Mouse (Mus musculus) liver, embryonic 15.5 days (tissue): ENCODE results near the gene Slc22a23. TPM values are rescaled to one million over a fixed set of nuclear protein-coding genes. Genes with fewer than 3 reads are reported as not detected.

Source experiments
- ATAC-seq: fragments of 200-750 bp; cut with Nextera tagmentation; 2 replicates; pipeline ENCODE4 v1.8.0; 2017; ENCODE audit warnings: moderate number of reproducible peaks, mild to moderate bottlenecking, moderate library complexity; ENCODE audit not compliant: insufficient read depth
- H3K27ac ChIP-seq: fragments of 300-500 bp; sonication (generic); replicated peaks from 2 replicates; pipeline ENCODE4 v1.5.1; 2015; ENCODE audit warnings: mild to moderate bottlenecking, inconsistent platforms
- H3K27me3 ChIP-seq: fragments of 300-500 bp; sonication (generic); 2 replicates; pipeline ENCODE4 v1.6.1; 2015; ENCODE audit warnings: mild to moderate bottlenecking, inconsistent platforms
- H3K36me3 ChIP-seq: fragments of 300-500 bp; sonication (generic); replicated peaks from 2 replicates; pipeline ENCODE4 v1.6.1; 2015; ENCODE audit warnings: moderate library complexity, mild to moderate bottlenecking, inconsistent platforms
- H3K4me1 ChIP-seq: fragments of 300-500 bp; sonication (generic); replicated peaks from 2 replicates; pipeline ENCODE4 v1.6.1; 2015; ENCODE audit warnings: inconsistent platforms
- H3K4me2 ChIP-seq: fragments of 300-500 bp; sonication (generic); 2 replicates; pipeline ENCODE4 v1.6.1; 2015; ENCODE audit warnings: moderate library complexity, mild to moderate bottlenecking, inconsistent platforms
- H3K4me3 ChIP-seq: fragments of 300-500 bp; sonication (generic); replicated peaks from 2 replicates; pipeline ENCODE4 v1.5.1; 2015; ENCODE audit warnings: mild to moderate bottlenecking, inconsistent platforms
- H3K9ac ChIP-seq: fragments of 300-500 bp; sonication (generic); 2 replicates; pipeline ENCODE4 v1.6.1; 2015; ENCODE audit warnings: moderate library complexity, mild to moderate bottlenecking, inconsistent platforms
- H3K9me3 ChIP-seq: fragments of 300-500 bp; sonication (generic); replicated peaks from 2 replicates; pipeline ENCODE4 v1.6.1; 2016; ENCODE audit warnings: inconsistent platforms
- WGBS: fragments of 180-500 bp; shearing (Covaris S2); methylation state at CpG from one replicate; pipeline ENCODE4 v1.1.7; 2015; ENCODE audit warnings: mixed read lengths; ENCODE audit not compliant: insufficient replicate concordance; 5-methylcytosine and 5-hydroxymethylcytosine counted together
- polyA plus RNA-seq: library from polyadenylated mRNA; unstranded; fragments of >200 nt; fragmentation: Nextera tagmentation; extraction: Ambion mirVana; gene quantifications from 2 replicates; pipeline ENCODE4 v1.2.1, GENCODE M21; 2015

Gene Slc22a23
- polyA plus RNA-seq, 1 experiment from 2014 or later, result 7.4 TPM

DNA sequence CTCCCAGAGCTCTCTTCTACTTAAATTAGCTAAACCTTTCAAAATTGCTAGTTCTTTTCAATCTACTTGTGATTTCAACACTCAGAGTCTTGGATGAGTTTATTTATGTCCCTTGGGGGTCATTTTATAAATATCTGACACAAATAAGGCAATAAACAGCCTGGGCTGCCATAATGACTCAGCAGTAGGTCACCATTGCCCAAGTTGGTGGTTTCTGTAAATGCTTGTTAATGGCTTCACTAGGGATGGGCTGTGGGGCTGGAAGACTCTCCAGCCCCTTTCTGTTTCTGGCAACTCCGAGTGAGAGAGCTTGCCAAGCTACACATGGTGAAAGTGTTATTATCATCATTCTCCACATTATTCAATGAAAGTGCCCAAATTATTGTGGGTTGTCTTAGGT, 20.2 kb upstream of the Slc22a23 start:
- H3K36me3 ChIP-seq, result no peaks in the 10 kb centered on the region
- no peak for ATAC-seq
- no peaks in the 10 kb centered on the region for H3K27me3 ChIP-seq
- H3K4me3 ChIP-seq, result no peak overlapping the region
- WGBS, result 40% methylated on average over 1 of the region's 1 CpGs
- no peak overlapping the region for H3K9ac ChIP-seq
- H3K27ac ChIP-seq, result no peak overlapping the region
- no peak overlapping the region for H3K4me2 ChIP-seq
- no peaks in the 10 kb centered on the region for H3K9me3 ChIP-seq
- no peaks in the 10 kb centered on the region for H3K4me1 ChIP-seq

DNA sequence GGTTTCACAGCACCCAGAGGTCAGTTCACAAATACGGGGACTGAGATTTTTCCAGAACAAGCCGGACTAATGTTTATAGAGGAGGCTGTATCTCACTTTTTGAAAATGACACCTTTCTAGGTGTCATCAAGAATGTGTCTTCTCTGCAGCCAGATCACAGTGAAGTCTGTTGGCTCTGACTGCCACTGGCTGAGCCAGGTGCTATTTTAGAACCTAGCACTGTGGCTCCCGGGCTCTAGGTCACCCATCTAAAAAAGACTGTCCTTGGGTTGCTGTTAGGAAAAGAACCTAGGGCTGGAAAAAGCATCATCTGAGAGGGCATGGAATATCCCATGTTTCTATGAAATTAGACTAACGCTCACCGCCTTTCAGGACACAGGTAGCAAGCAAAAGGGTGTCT, 10.7 kb upstream of the Slc22a23 start:
- H3K4me3 ChIP-seq, result no peak overlapping the region
- H3K9me3 ChIP-seq, result no peaks in the 10 kb centered on the region
- WGBS, result 85% methylated on average over 5 of the region's 5 CpGs
- no peaks in the 10 kb centered on the region for H3K4me1 ChIP-seq
- no peak overlapping the region for H3K9ac ChIP-seq
- no peak overlapping the region for H3K4me2 ChIP-seq
- no peak overlapping the region for H3K27ac ChIP-seq
- no peaks in the 10 kb centered on the region for H3K27me3 ChIP-seq
- H3K36me3 ChIP-seq, result no peaks in the 10 kb centered on the region
- ATAC-seq, result no peak

DNA sequence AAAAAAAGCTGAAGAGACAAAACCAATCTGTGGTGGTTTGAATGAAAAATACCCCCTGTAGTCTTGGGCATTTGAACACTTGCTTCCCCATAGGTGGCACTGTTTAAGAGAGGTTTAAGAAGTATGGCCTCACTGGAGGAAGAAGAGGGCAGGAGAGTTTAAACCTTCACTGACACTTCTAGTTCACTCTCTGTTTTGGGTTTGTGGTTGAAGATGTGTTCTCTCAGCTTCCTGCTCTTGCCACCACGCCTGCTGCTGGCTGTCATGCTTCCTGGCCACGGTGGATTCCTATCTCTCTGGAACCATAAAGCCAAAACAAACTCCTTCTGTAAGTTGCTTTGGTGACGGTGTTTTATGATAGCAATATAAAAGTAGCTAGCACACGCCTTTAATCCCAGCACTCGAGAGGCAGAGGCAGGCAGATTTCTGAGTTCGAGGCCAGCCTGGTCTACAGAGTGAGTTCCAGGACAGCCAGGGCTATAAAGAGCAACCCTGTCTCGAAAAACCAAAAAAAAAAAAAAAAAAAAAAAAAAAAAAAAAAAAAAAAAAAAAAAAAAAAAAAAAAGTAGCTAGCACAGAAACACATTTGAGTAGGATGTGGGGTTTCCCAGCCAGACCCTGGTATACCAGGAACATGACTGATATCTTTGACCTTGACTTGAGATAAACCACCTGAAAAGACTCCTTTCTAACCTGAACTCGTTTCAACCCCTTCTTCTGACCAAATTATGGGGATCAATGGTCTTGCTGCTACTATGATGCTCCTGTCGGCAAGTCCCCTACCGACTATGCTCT, 10.0 kb upstream of the Slc22a23 start:
- H3K27me3 ChIP-seq, result no peaks in the 10 kb centered on the region
- H3K4me1 ChIP-seq, result no peaks in the 10 kb centered on the region
- ATAC-seq, result no peak
- H3K9ac ChIP-seq, result no peak overlapping the region
- H3K4me2 ChIP-seq, result no peak overlapping the region
- no peaks in the 10 kb centered on the region for H3K36me3 ChIP-seq
- no peaks in the 10 kb centered on the region for H3K9me3 ChIP-seq
- WGBS, result 53% methylated on average over 10 of the region's 10 CpGs
- no peak overlapping the region for H3K27ac ChIP-seq
- H3K4me3 ChIP-seq, result no peak overlapping the region

DNA sequence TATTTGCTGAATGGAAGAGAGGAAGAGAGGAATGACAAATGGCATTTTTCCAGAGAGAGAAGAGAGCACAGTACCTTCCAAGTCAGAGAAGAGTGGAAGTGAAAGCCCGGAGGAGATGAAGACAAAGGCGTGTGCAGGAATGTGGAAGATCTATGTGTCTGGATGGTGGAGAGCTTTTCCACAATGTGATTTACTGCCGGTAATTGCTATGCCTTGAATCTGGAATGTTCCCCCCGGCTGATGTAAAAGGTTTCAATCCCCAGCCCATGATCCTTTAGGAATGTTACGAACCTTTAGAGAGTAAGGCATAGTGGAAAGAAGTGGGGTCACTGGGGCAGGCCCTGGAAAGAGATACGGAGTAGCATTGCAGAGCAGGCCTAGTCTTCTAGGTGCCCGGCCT, 8.3 kb upstream of the Slc22a23 start:
- H3K27me3 ChIP-seq, result no peaks in the 10 kb centered on the region
- H3K36me3 ChIP-seq, result no peaks in the 10 kb centered on the region
- H3K9ac ChIP-seq, result no peak overlapping the region
- H3K4me3 ChIP-seq, result no peak overlapping the region
- H3K27ac ChIP-seq, result no peak overlapping the region
- H3K4me2 ChIP-seq, result no peak overlapping the region
- no peak for ATAC-seq
- 79% methylated on average over 7 of the region's 7 CpGs for WGBS
- peaks cover 16% of the 10 kb centered on the region for H3K4me1 ChIP-seq
- no peaks in the 10 kb centered on the region for H3K9me3 ChIP-seq

DNA sequence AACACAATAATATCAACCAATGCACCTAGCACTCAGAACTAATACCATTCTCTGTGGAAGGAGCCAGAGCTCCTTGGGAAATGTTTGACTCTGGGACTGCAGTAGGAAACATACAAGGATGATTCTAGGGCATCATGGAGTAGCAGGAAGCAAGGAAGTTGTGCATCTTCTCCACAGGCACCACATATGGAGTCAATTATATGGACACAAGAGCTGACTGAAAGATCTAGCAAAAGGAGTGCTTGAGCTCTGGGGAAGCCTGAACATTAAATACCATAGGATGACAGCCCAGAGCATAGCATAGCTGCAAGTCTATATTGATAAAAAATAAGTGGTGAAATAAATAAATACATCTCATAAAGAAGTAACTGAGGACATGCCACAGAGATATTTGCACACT, 6.5 kb upstream of the Slc22a23 start:
- no peak overlapping the region for H3K4me3 ChIP-seq
- H3K27ac ChIP-seq, result no peak overlapping the region
- no peaks in the 10 kb centered on the region for H3K27me3 ChIP-seq
- no peak for ATAC-seq
- H3K4me2 ChIP-seq, result no peak overlapping the region
- no peaks in the 10 kb centered on the region for H3K36me3 ChIP-seq
- peaks cover 34% of the 10 kb centered on the region for H3K4me1 ChIP-seq
- H3K9me3 ChIP-seq, result no peaks in the 10 kb centered on the region
- H3K9ac ChIP-seq, result no peak overlapping the region

DNA sequence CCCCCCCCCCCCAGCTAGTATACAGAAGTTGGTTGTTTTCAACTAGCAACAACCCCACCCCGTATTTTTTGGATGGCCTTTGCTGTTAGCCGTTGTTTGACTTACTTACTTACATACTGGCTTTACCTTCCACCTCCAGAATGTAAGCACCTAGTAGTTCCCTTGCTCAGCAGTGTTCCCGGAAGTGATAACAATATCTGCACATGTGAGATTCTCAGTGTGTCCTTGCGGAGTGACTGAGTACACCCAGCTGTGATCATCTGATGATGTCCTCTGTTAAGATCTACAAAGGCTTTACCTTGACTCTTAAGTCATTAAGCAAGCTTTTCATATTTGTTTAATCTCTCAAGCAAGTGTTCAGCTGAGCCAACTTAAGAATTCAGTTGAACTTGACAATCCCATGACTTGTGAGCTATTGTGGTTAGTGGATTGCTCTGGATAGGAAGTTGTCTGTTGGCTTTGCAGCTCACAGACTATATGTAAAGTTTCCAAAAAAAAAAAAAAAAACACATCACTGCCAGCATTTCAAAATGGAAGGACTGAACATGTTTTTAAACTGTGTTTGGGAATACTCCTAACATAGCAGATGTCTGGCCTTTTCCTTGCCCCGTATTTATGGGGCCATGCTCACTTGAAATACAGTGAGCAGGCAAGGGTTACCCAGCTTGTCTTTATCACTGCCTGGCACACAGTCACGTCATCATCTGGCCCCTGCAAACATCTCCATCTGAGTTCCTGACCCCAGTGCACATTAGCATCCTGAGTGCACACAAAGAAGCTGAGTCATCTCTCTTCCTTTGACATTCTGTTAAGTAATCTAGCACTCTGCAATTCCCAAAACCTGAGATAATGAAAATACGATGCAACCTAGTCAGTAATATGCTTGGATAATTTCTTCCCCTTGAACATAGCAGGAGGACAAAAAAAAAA, 3.2 kb upstream of the Slc22a23 start:
- ATAC-seq, result peak; percentile 78

DNA sequence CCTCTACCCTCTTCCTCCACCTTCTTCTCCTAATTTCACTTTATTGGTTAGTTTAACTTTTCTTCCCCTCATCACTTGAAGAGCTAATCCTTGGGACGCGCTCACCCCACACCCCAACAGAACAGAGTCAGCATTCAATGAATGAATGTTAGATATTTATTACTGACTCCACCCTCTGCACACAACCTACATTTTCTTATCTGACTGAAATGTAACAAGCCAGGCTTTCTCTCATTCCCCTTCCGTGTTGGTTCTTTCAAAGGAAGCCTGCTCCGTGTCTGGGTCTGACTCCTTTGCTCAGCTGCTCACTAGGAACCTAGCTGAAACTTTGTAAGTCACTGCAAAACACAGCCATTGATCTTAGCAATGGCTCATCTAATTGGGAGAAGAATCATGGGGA, 1.8 kb upstream of the Slc22a23 start:
- Histone ChIP-seq H3K27me3 (no peaks in the 10 kb centered on the region), H3K36me3 (0 out of 2 replicates have a peak, but pooled peaks cover 3% of the 10 kb centered on the region), H3K4me1 (peaks cover 50% of the 10 kb centered on the region), H3K4me2 (peak overlapping the region; percentile 90), H3K9ac (peak overlapping the region; percentile 6), H3K4me3 (peak overlapping the region; percentile 96), H3K27ac (peak overlapping the region; percentile 95), H3K9me3 (no peaks in the 10 kb centered on the region)
- WGBS, result 11% methylated on average over 4 of the region's 4 CpGs
- ATAC-seq, result peak; percentile 19; the same call in 1 of the 2 replicates

More for the DNA sequence above, 3.2 kb upstream of the Slc22a23 start:
- H3K9me3 ChIP-seq, result no peaks in the 10 kb centered on the region
- H3K9ac ChIP-seq, result peak overlapping the region; percentile 6; the same call in 1 of the 2 replicates
- H3K4me3 ChIP-seq, result peak overlapping the region; percentile 19
- H3K4me1 ChIP-seq, result peaks cover 47% of the 10 kb centered on the region
- H3K27ac ChIP-seq, result peak overlapping the region; percentile 95
- H3K4me2 ChIP-seq, result peak overlapping the region; percentile 90
- 9% methylated on average over 7 of the region's 7 CpGs for WGBS
- H3K36me3 ChIP-seq, result no peaks in the 10 kb centered on the region
- H3K27me3 ChIP-seq, result no peaks in the 10 kb centered on the region

DNA sequence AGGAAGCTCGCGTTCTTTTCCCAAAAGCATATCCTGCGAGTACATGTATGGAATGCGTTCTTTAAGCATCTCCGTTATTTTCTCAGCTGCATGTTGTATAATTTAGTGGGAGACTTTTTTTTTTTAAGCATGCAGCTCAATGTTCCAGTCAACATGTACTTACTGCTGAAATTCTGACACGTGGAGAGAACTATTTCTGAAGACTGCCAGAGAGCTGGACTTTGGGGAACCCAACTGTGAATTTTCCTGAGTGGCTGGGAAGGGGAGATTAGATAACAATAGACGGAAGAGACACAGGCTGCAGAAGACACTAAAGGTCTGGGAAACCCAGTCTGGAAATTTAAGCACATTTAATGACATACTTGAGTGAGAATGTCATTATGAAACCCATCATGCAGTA, 1.3 kb upstream of the Slc22a23 start:
- ATAC-seq, result no peak
- peak overlapping the region; percentile 90 for H3K4me2 ChIP-seq
- peaks cover 55% of the 10 kb centered on the region for H3K4me1 ChIP-seq
- 27% methylated on average over 7 of the region's 7 CpGs for WGBS
- peaks cover 7% of the 10 kb centered on the region for H3K36me3 ChIP-seq
- H3K4me3 ChIP-seq, result peak overlapping the region; percentile 96
- no peaks in the 10 kb centered on the region for H3K9me3 ChIP-seq
- no peaks in the 10 kb centered on the region for H3K27me3 ChIP-seq
- H3K9ac ChIP-seq, result peak overlapping the region; percentile 99
- H3K27ac ChIP-seq, result peak overlapping the region; percentile 95

DNA sequence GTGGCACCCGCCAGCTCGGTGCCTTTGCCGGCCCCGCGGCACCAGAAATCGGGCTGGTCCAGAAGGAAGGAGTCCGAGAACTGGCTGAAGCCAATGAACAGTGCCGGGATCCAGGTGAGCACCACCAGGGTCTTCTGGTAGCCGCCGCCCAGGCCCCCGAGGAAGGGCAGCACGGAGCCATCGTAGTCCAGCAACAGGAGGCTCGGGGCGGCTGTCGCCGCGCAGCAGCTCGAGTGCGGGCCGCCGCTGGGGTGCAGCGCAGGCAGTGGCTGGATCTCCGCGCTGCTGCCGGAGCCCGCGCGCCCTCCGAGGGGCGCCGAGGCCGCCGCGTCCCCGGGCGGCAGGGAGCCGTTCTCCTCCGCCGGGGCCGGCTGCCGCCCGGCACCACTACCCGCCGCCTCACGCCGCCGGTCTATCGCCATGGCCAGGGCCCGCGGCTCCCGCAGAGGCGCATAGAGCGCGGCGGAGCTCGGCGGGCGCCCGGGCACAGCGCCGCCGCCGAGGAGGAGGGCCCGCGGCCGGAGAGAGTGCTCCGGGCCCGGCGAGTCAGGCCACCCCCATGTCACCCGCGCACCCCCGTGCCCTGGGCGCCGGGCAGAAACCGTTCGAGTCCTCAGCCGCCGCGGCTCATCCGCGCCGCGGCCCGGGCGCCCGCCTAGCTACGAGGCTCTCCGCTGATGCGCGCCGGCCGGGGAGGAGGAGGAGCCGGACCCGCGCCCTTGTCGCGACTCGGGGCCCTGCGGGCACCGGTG, 430 bp downstream of the Slc22a23 start:
- H3K4me1 ChIP-seq, result peaks cover 67% of the 10 kb centered on the region
- no peaks in the 10 kb centered on the region for H3K9me3 ChIP-seq
- no peaks in the 10 kb centered on the region for H3K27me3 ChIP-seq
- peak overlapping the region; percentile 96 for H3K4me3 ChIP-seq
- peak overlapping the region; percentile 99 for H3K9ac ChIP-seq
- under 1% methylated on average over 100 of the region's 101 CpGs for WGBS
- ATAC-seq, result peak; percentile 20
- peaks cover 22% of the 10 kb centered on the region for H3K36me3 ChIP-seq
- peak overlapping the region; percentile 95 for H3K27ac ChIP-seq
- peak overlapping the region; percentile 90 for H3K4me2 ChIP-seq

DNA sequence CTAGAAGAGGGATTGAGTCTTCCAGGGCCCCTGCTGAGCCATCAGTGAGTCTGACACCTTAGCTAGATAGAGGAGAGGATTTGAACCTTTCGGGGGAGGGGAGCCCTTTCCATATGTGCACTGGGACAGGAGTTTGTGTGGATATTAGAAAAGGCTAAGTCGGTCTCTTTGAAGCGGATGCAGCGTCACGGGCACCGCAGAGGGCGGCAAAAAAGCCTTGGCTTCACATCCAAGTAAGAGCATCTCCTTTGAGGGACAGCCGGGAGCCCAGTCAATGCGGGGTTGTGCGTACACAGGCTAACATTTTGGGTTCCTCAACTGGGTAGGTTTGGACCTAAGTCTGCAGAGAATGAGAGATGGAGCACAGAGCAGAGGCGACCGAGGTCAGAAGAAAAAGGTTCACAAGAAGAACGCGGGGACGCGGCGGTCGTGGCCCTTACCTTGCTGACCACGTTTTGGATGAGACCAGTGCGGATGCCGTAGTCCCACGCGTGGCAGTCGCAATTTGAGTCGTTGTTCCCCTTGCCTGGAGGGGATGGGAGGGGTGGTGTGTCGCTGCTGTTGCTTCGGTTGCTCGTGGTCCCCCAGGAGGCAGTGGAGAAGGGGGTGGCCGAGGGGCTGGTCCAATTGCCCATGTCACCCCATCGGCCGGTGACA, 1.1 kb downstream of the Slc22a23 start:
- Histone ChIP-seq H3K36me3 (peaks cover 26% of the 10 kb centered on the region), H3K4me1 (peaks cover 63% of the 10 kb centered on the region), H3K4me3 (peak overlapping the region; percentile 96), H3K4me2 (peak overlapping the region; percentile 90), H3K9me3 (no peaks in the 10 kb centered on the region), H3K9ac (peak overlapping the region; percentile 99), H3K27ac (peak overlapping the region; percentile 95), H3K27me3 (no peaks in the 10 kb centered on the region)
- WGBS, result 1% methylated on average over 31 of the region's 31 CpGs
- no peak for ATAC-seq
